8 mouse cellular contexts compared by ENCODE assay signal in genomic region chr3:86862939-86863311, GRCm38 (mm10). TPM values are rescaled to one million over a fixed set of nuclear protein-coding genes. Genes with fewer than 3 reads are reported as not detected.
DNase-seq lines count a peak whose midpoint lies in the region; ATAC-seq and TF ChIP-seq lines count a peak whose summit lies in the region.

No protein-coding gene starts in this region.

- WGBS in forebrain, embryonic 13.5 days, result 2% methylated on average over 3 of the region's 3 CpGs
- 3% methylated on average over 3 of the region's 3 CpGs for WGBS in limb, embryonic 14.5 days
- WGBS in stomach, embryonic 14.5 days, result 7% methylated on average over 3 of the region's 3 CpGs

- peak; percentile 59 for DNase-seq in cerebellum, adult 9-11 months
- no peak for DNase-seq in cerebellum, adult 11 months
- DNase-seq in limb, embryonic 14.5 days (ENCODE audit: low spot score), result no peak
- DNase-seq in gastrocnemius, postnatal 25 days, result no peak
- no peak for DNase-seq in layer of hippocampus, postnatal 14 days (ENCODE audit: low spot score in 2 of 2)

- ATAC-seq in forebrain, embryonic 13.5 days, result peak; percentile 88
- ATAC-seq in limb, embryonic 14.5 days (ENCODE audit: low FRiP score, low read depth), result peak; percentile 77
- peak; percentile 72; the same call in 1 of the 2 replicates for ATAC-seq in stomach, embryonic 14.5 days (ENCODE audit: insufficient number of reproducible peaks, insufficient read depth, low FRiP score, low read depth)

- no peak for TF ChIP-seq CTCF in ES-Bruce4 (IDR thresholded peaks at IDR 0.05; ENCODE audit: low read depth, low read length)

- peak overlapping the region; percentile 44 for H3K4me3 ChIP-seq in ES-Bruce4 (ENCODE audit: low read depth, low read length)
- H3K4me3 ChIP-seq in forebrain, embryonic 13.5 days, result peak overlapping the region; percentile 15; the same call in 1 of the 2 replicates
- H3K4me3 ChIP-seq in limb, embryonic 14.5 days (replicated peaks; ENCODE audit: low read length), result no peak overlapping the region
- H3K4me3 ChIP-seq in stomach, embryonic 14.5 days (ENCODE audit: low read depth, low read length), result no peak overlapping the region

- peak overlapping the region; percentile 59 for H3K27ac ChIP-seq in ES-Bruce4 (ENCODE audit: insufficient read depth, low read length)
- H3K27ac ChIP-seq in forebrain, embryonic 13.5 days, result peak overlapping the region; percentile 69
- no peak overlapping the region for H3K27ac ChIP-seq in limb, embryonic 14.5 days (replicated peaks; ENCODE audit: low read depth, low read length)
- no peak overlapping the region for H3K27ac ChIP-seq in stomach, embryonic 14.5 days (ENCODE audit: low read length)

- H3K9ac ChIP-seq in ES-Bruce4 (ENCODE audit: low read depth, poor library complexity, severe bottlenecking), result no peak overlapping the region
- H3K9ac ChIP-seq in forebrain, embryonic 13.5 days, result peak overlapping the region; percentile 39; the same call in 1 of the 2 replicates
- no peak overlapping the region for H3K9ac ChIP-seq in limb, embryonic 14.5 days (ENCODE audit: low read depth, low read length, severe bottlenecking)
- no peak overlapping the region for H3K9ac ChIP-seq in stomach, embryonic 14.5 days (replicated peaks; ENCODE audit: low read depth, low read length)

- peak overlapping the region; percentile 49 for H3K4me2 ChIP-seq in forebrain, embryonic 13.5 days
- peak overlapping the region; percentile 17; the same call in 1 of the 2 replicates for H3K4me2 ChIP-seq in limb, embryonic 14.5 days (replicated peaks; ENCODE audit: low read depth, low read length, severe bottlenecking)
- no peak overlapping the region for H3K4me2 ChIP-seq in stomach, embryonic 14.5 days (replicated peaks; ENCODE audit: low read depth, low read length)

- no peak for TF ChIP-seq POLR2A in ES-Bruce4 (IDR thresholded peaks at IDR 0.05; ENCODE audit: insufficient read depth, low read length)
- TF ChIP-seq POLR2A in limb, embryonic 14.5 days (IDR thresholded peaks at IDR 0.05; ENCODE audit: borderline replicate concordance, extremely low read depth, insufficient read depth, insufficient read length), result no peak

- H3K4me1 ChIP-seq in ES-Bruce4 (ENCODE audit: control insufficient read depth, insufficient read depth, low read length), result peaks cover 5% of the 10 kb centered on the region
- peaks cover 62% of the 10 kb centered on the region for H3K4me1 ChIP-seq in forebrain, embryonic 13.5 days
- H3K4me1 ChIP-seq in limb, embryonic 14.5 days (ENCODE audit: control insufficient read depth, insufficient read depth, low read length), result peaks cover 26% of the 10 kb centered on the region
- H3K4me1 ChIP-seq in stomach, embryonic 14.5 days (ENCODE audit: control insufficient read depth, insufficient read depth, low read length), result peaks cover 8% of the 10 kb centered on the region; the same call in 1 of the 2 replicates

- H3K36me3 ChIP-seq in ES-Bruce4 (ENCODE audit: control insufficient read depth, insufficient read depth, low read length, poor library complexity, severe bottlenecking), result no peaks in the 10 kb centered on the region
- H3K36me3 ChIP-seq in forebrain, embryonic 13.5 days (ENCODE audit: poor library complexity, severe bottlenecking), result no peaks in the 10 kb centered on the region
- H3K36me3 ChIP-seq in limb, embryonic 14.5 days (ENCODE audit: control insufficient read depth, insufficient read depth, low read length), result no peaks in the 10 kb centered on the region
- no peaks in the 10 kb centered on the region for H3K36me3 ChIP-seq in stomach, embryonic 14.5 days (ENCODE audit: control insufficient read depth, insufficient read depth, low read length)

- H3K9me3 ChIP-seq in ES-Bruce4 (replicated peaks; ENCODE audit: control insufficient read depth, insufficient read depth, low read length, poor library complexity, severe bottlenecking), result no peaks in the 10 kb centered on the region
- H3K9me3 ChIP-seq in forebrain, embryonic 13.5 days (replicated peaks), result no peaks in the 10 kb centered on the region
- H3K9me3 ChIP-seq in limb, embryonic 14.5 days (ENCODE audit: control insufficient read depth, low read length), result no peaks in the 10 kb centered on the region
- H3K9me3 ChIP-seq in stomach, embryonic 14.5 days (ENCODE audit: control insufficient read depth, low read depth, low read length), result no peaks in the 10 kb centered on the region

- H3K27me3 ChIP-seq in ES-Bruce4 (ENCODE audit: control insufficient read depth, insufficient read depth, low read length, poor library complexity, severe bottlenecking), result no peaks in the 10 kb centered on the region; the same call in 1 of the 2 replicates
- H3K27me3 ChIP-seq in forebrain, embryonic 13.5 days, result no peaks in the 10 kb centered on the region
- H3K27me3 ChIP-seq in limb, embryonic 14.5 days (ENCODE audit: control insufficient read depth, insufficient read depth, low read length), result no peaks in the 10 kb centered on the region
- H3K27me3 ChIP-seq in stomach, embryonic 14.5 days (ENCODE audit: control insufficient read depth, insufficient read depth, low read length), result no peaks in the 10 kb centered on the region

- TF ChIP-seq EP300 in ES-Bruce4 (IDR thresholded peaks at IDR 0.05; ENCODE audit: insufficient read depth, low read depth, low read length), result no peak

RNA-seq across cellular contexts. Expression of gene Dclk2, which starts 57.7 kb away (rescaled TPM):
- 20.7 and 20.9 TPM in 2 replicates for polyA plus RNA-seq in ES-Bruce4 (2011; ENCODE audit: insufficient read depth, insufficient read length, low read depth, missing spikeins)
- 81.1 and 87.2 TPM in 2 replicates for polyA plus RNA-seq in forebrain, embryonic 13.5 days (2015; fragmentation: Nextera tagmentation; extraction: Ambion mirVana)
- polyA plus RNA-seq in limb, embryonic 14.5 days (2012; rRNA removed), result 16.7 and 19.5 TPM in 2 replicates
- polyA plus RNA-seq in limb, embryonic 14.5 days (2014; fragmentation: Nextera tagmentation; extraction: Ambion mirVana), result 5.4 and 6.1 TPM in 2 replicates
- 6.7 and 8.1 TPM in 2 replicates for polyA plus RNA-seq in stomach, embryonic 14.5 days (2014; fragmentation: Nextera tagmentation; extraction: Ambion mirVana)
- under 1 TPM; 0.88 to 0.97 TPM for total RNA-seq in gastrocnemius, postnatal 25 days (2021)
- 100 to 1,000 TPM; 129 to 130 TPM for total RNA-seq in layer of hippocampus, postnatal 14 days (2021)

Comparison
In these comparisons a context has a peak if more than half of its experiments do, and no peak if none do; other contexts are left out.
1. H3K27ac ChIP-seq: peak in ES-Bruce4 (single experiment) and forebrain, embryonic 13.5 days (single experiment); none in limb, embryonic 14.5 days (single experiment) and stomach, embryonic 14.5 days (single experiment).
2. H3K4me3 ChIP-seq: peak in ES-Bruce4 (single experiment) and forebrain, embryonic 13.5 days (single experiment); none in limb, embryonic 14.5 days (single experiment) and stomach, embryonic 14.5 days (single experiment).
3. Peak in every context shown above with its lines, with median percentiles within 50 percentile points of each other: ATAC-seq.